Mouse (Mus musculus) adrenal gland, adult 2 months (tissue): ENCODE data around the gene Gm10024. TPM values are rescaled to one million over a fixed set of nuclear protein-coding genes. Genes with fewer than 3 reads are reported as not detected.
"Not testable (repeated sequence)": the region's sequence is repeated elsewhere in the genome, so short reads cannot be mapped to it uniquely, and the experiment has no call there.

Experiments used
- DNase-seq: peaks from one replicate; pipeline ENCODE4 v3.0.0; 2021
- polyA plus RNA-seq: library from polyadenylated mRNA; depleted of rRNA; stranded (reverse); fragments of >200 nt; gene quantifications from 2 replicates; pipeline ENCODE4 v1.2.3, GENCODE M21; 2012; rRNA removed
- total RNA-seq, 2 experiments: library from RNA; stranded (reverse); gene quantifications; 2 replicates each; pipeline ENCODE4 v1.2.3; 2021

Gm10024 gene
- total and polyA plus RNA-seq, 3 experiments: not detected

DNA sequence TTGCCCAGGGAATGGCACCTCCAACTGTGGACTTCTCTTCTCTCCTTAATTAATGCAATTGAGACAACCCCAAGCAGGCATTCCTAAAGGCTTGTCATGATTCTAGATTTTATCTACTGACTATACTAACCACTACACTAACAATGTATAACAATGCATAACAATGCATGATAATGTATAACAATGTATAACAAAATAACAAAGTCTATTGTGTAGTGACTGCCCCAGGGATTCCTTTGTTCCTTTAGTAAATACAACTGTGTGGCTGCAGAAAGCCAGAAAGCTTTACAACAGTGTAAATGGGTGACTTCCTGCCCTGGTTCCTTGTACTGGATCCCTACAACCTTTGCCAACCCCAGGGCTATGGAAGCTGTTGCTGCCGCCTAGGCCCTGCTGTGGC, 24.7 kb downstream of the Gm10024 start:
- no peak for DNase-seq

DNA sequence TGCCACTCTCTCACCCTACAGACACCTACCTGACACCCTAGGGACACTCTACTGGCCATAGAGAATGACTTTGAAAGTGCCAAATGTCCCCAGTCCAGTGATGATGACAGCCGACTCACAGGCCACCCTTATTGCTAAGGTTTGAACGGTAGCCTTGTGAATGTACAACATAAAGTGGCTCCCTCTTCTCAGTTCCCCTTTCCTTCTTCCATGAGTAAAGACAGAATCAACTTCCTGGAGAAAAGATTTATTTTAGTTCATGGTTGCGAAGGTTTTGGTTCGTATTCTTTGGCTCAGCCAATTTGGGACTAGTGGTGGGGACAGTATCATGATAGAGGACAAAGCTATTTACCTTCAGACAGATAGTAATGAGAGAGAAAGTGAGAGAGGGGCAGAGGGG, 27.7 kb downstream of the Gm10024 start:
- no peak for DNase-seq

DNA sequence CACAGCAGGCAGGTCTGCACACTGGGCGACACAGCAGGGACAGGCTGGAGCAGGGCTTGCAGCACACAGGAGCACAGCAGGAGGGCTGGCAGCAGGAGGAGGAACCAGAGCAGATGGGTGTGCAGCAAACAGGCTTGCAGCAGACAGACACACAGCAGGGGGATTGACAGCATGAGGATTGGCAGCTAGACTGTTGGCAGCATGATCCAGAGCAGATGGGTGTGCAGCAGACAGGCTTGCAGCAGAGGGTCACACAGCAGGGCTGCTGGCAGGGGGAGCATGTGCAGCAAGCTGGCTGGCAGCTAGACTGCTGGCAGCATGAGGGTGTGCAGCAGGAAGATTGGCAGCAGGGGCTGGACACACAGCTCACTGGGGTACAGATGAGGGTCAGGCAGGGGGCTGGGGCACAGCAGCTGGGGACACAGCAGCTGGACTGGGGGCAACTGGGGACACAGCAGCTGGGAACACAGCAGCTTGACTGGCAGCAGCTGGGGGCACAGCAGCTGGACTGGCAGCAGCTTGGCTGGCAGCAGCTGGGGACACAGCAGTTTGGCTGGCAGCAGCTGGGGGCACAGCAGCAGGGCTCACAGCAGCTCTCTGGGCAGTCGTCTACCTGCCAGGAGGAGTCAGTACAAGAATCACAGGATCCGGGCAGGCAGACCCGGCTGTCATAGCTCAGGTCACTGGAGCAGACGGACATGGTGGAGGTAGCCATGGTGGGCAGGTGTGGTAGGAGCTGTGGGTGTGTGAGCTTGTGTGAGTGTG, 30.8 kb downstream of the Gm10024 start, which contains the start of gene Gm18596:
Gene Gm18596, minus strand, starts transcription at position 715 of the 765 bp plus-strand sequence.
- not testable (repeated sequence) for DNase-seq

DNA sequence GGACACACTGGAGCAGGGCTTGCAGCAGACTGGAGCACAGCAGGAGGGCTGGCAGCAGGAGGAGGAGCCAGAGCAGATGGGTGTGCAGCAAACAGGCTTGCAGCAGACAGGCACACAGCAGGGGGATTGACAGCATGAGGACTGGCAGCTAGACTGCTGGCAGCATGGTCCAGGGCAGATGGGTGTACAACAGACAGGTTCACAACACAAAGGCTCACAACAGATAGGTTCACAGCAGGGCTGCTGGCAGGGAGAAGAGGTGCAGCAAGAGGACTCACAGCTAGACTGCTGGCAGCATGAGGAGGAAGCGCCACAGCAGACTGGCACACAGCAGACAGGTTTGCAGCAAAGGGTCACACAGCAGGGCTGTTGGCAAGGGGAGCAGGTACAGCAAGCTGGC, 39.4 kb downstream of the Gm10024 start:
- DNase-seq: not testable (repeated sequence)

DNA sequence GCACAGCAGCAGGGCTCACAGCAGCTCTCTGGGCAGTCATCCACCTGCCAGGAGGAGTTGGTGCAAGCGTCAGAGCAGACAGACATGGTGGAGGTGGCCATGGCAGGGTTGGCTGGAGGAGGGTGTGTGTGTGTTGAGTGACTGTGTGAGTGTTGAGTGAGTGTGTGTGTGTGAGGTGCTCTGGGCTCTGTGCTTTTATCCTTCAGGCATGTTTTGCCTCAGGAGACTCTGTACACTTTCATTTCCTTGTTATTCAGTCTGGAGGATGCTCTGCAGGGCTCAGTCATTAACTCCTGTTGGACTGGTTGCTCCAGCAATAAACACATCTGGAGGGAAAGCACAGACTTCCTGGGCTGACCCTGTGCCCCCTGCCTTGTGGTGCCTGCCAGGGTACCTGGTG, 40.0 kb downstream of the Gm10024 start, which contains the start of gene Gm9736:
Gene Gm9736, minus strand, starts transcription at position 101 of the 400 bp plus-strand sequence.
- not testable (repeated sequence) for DNase-seq

DNA sequence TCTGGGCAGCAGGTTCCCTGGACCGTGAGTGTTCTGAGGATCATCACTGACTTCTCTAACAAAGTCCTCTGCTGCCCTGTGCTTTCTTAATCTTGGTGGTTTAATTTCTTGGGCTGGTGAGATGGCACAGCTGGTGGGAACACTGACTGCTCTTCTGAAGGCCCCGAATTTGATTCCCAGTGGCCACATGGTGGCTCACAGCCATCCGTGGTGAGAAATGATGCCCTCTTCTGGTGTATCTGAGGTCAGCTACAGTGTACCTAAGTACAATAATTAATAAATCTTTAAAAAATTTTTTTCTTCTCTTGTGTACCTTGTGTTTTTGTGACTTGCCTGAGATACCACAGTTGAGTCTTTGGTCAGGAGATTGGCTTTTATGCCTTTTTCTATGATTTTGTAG, 41.1 kb downstream of the Gm10024 start:
- not testable (repeated sequence) for DNase-seq

DNA sequence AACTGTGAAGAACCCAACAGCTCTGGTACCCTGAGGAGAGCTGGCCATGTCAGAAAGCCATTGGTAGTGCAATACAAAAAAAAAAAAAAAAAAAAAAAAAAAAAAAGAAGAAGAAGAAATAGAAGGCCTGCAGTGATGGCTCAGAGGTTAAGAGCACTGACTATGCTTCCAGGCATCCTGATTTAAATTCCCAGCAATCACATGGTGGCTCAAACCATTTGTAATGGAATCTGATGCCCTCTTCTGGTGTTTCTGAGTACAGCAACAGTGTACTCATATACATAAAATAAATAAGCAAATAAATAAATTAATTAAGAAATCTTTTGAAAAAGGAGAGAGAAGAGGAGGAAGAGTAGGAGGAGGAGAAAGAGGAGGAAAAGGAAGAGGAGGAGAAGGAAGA, 42.2 kb downstream of the Gm10024 start:
- DNase-seq: no peak

DNA sequence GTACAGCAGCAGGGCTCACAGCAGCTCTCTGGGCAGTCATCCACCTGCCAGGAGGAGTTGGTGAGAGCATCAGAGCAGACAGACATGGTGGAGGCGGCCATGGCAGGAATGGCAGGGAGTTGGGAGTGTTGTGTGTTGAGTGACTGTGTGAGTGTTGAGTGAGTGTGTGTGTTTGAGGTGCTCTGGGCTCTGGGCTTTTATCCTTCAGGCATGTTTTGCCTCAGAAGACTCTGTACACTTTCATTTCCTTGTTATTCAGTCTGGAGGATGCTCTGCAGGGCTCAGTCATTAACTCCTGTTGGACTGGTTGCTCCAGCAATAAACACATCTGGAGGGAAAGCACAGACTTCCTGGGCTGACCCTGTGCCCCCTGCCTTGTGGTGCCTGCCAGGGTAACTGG, 48.3 kb downstream of the Gm10024 start, which contains the start of gene Gm3233:
Gene Gm3233, minus strand, starts transcription at position 101 of the 400 bp plus-strand sequence.
- not testable (repeated sequence) for DNase-seq

Other genes with a start within 250 kb of the Gm10024 start
- 10 to 100 TPM; 17.9 to 21.0 TPM for gene Fam207a, start 195.7 kb upstream of the Gm10024 start, total RNA-seq
- gene Fam207a, start 195.7 kb upstream of the Gm10024 start, polyA plus RNA-seq: 26.4 and 30.5 TPM in 2 replicates
- 1 to 10 TPM; 9.5 to 9.8 TPM for gene Itgb2, start 181.2 kb upstream of the Gm10024 start, total RNA-seq
- gene Itgb2, start 181.2 kb upstream of the Gm10024 start, polyA plus RNA-seq: 5.1 and 7.4 TPM in 2 replicates
- gene Pttg1ip, start 129.7 kb upstream of the Gm10024 start, total RNA-seq: 100 to 1,000 TPM; 174 to 202 TPM
- gene Pttg1ip, start 129.7 kb upstream of the Gm10024 start, polyA plus RNA-seq: 127 and 165 TPM in 2 replicates
- 100 to 1,000 TPM in 1 of 2 experiments, 10 to 100 TPM in 1; 97.7 to 104 TPM for gene Sumo3, start 105.4 kb upstream of the Gm10024 start, total RNA-seq
- 83.8 and 91.1 TPM in 2 replicates for gene Sumo3, start 105.4 kb upstream of the Gm10024 start, polyA plus RNA-seq
- gene Gm49325, start 105.3 kb upstream of the Gm10024 start, total RNA-seq: 10 to 100 TPM; 27.5 to 28.5 TPM
- not detected in 2 replicates for gene Gm49325, start 105.3 kb upstream of the Gm10024 start, polyA plus RNA-seq
- 10 to 100 TPM; 50.0 to 55.0 TPM for gene Ube2g2, start 89.2 kb upstream of the Gm10024 start, total RNA-seq
- gene Ube2g2, start 89.2 kb upstream of the Gm10024 start, polyA plus RNA-seq: 27.9 and 37.4 TPM in 2 replicates
- under 1 TPM; 0.17 to 0.62 TPM for gene Tspear, start 24.9 kb upstream of the Gm10024 start, total RNA-seq
- gene Tspear, start 24.9 kb upstream of the Gm10024 start, polyA plus RNA-seq: 0.94 and 1.1 TPM in 2 replicates
- gene Gm19402, start 20.7 kb upstream of the Gm10024 start, total RNA-seq: not detected
- gene Gm19402, start 20.7 kb upstream of the Gm10024 start, polyA plus RNA-seq: not detected in 2 replicates
- not detected for gene Gm9508, start 14.2 kb upstream of the Gm10024 start, total RNA-seq
- not detected in 2 replicates for gene Gm9508, start 14.2 kb upstream of the Gm10024 start, polyA plus RNA-seq
- not detected for gene Gm10272, start 4.8 kb upstream of the Gm10024 start, total RNA-seq
- gene Gm10272, start 4.8 kb upstream of the Gm10024 start, polyA plus RNA-seq: not detected in 2 replicates
- gene Gm10142, start 4.3 kb downstream of the Gm10024 start, total RNA-seq: not detected
- gene Gm10142, start 4.3 kb downstream of the Gm10024 start, polyA plus RNA-seq: not detected in 2 replicates
- gene Krtap12-1, start 9.1 kb downstream of the Gm10024 start, total RNA-seq: not detected
- not detected in 2 replicates for gene Krtap12-1, start 9.1 kb downstream of the Gm10024 start, polyA plus RNA-seq
- not detected for gene Gm10100, start 15.0 kb downstream of the Gm10024 start, total RNA-seq
- not detected in 2 replicates for gene Gm10100, start 15.0 kb downstream of the Gm10024 start, polyA plus RNA-seq
- not detected for gene Gm18596, start 31.2 kb downstream of the Gm10024 start, total RNA-seq
- gene Gm18596, start 31.2 kb downstream of the Gm10024 start, polyA plus RNA-seq: not detected in 2 replicates
- not detected for gene Gm9736, start 39.9 kb downstream of the Gm10024 start, total RNA-seq
- not detected in 2 replicates for gene Gm9736, start 39.9 kb downstream of the Gm10024 start, polyA plus RNA-seq
- not detected for gene Gm3233, start 48.2 kb downstream of the Gm10024 start, total RNA-seq
- gene Gm3233, start 48.2 kb downstream of the Gm10024 start, polyA plus RNA-seq: not detected in 2 replicates
- gene Gm3238, start 59.9 kb downstream of the Gm10024 start, total RNA-seq: not detected
- not detected in 2 replicates for gene Gm3238, start 59.9 kb downstream of the Gm10024 start, polyA plus RNA-seq
- not detected for gene Gm7138, start 65.5 kb downstream of the Gm10024 start, total RNA-seq
- gene Gm7138, start 65.5 kb downstream of the Gm10024 start, polyA plus RNA-seq: not detected in 2 replicates
- not detected for gene Gm3250, start 71.1 kb downstream of the Gm10024 start, total RNA-seq
- gene Gm3250, start 71.1 kb downstream of the Gm10024 start, polyA plus RNA-seq: not detected in 2 replicates
- gene Gm7137, start 76.7 kb downstream of the Gm10024 start, total RNA-seq: not detected
- not detected in 2 replicates for gene Gm7137, start 76.7 kb downstream of the Gm10024 start, polyA plus RNA-seq
- not detected for gene Gm9639, start 83.6 kb downstream of the Gm10024 start, total RNA-seq
- not detected in 2 replicates for gene Gm9639, start 83.6 kb downstream of the Gm10024 start, polyA plus RNA-seq
- not detected for gene Gm19668, start 87.7 kb downstream of the Gm10024 start, total RNA-seq
- gene Gm19668, start 87.7 kb downstream of the Gm10024 start, polyA plus RNA-seq: not detected in 2 replicates
- gene Gm9507, start 100.4 kb downstream of the Gm10024 start, total RNA-seq: not detected
- 0.31 TPM in 1 of 2 replicates, not detected in the other for gene Gm9507, start 100.4 kb downstream of the Gm10024 start, polyA plus RNA-seq
- not detected for gene Gm2696, start 103.2 kb downstream of the Gm10024 start, total RNA-seq
- gene Gm2696, start 103.2 kb downstream of the Gm10024 start, polyA plus RNA-seq: not detected in 2 replicates
- gene Krtap10-4, start 115.6 kb downstream of the Gm10024 start, total RNA-seq: not detected
- gene Krtap10-4, start 115.6 kb downstream of the Gm10024 start, polyA plus RNA-seq: not detected in 2 replicates
- gene Krtap10-10, start 124.5 kb downstream of the Gm10024 start, total RNA-seq: not detected
- not detected in 2 replicates for gene Krtap10-10, start 124.5 kb downstream of the Gm10024 start, polyA plus RNA-seq
- gene Gm36176, start 135.3 kb downstream of the Gm10024 start, total RNA-seq: not detected
- gene Gm36176, start 135.3 kb downstream of the Gm10024 start, polyA plus RNA-seq: not detected in 2 replicates
- not detected for gene Gm10318, start 141.4 kb downstream of the Gm10024 start, total RNA-seq
- gene Gm10318, start 141.4 kb downstream of the Gm10024 start, polyA plus RNA-seq: not detected in 2 replicates
- not detected for gene Gm3285, start 150.5 kb downstream of the Gm10024 start, total RNA-seq
- gene Gm3285, start 150.5 kb downstream of the Gm10024 start, polyA plus RNA-seq: not detected in 2 replicates
- gene Lrrc3, start 191.1 kb downstream of the Gm10024 start, total RNA-seq: 1 to 10 TPM; 5.2 to 8.1 TPM
- gene Lrrc3, start 191.1 kb downstream of the Gm10024 start, polyA plus RNA-seq: 4.1 and 6.3 TPM in 2 replicates